ENCODE assay signal across 31 mouse cellular contexts in the genomic region with DNA sequence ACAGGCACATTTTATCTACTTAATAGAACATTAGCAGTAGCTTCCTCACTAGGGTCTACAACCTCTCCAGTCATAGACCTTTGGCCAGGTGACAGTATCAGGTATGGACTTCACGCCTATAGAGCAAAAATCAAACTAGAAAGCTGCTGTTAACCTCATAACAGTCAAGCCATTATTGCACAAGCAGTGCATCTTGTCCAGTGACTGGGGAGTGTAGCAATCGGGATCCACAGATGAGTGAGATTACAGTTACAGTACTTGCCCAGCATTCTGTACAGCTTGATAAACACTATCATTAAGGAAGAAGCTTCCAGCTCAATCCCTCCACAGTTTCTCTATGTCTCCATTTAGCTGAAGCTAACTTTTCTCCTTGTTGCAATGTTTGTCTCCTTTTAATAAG. TPM values are rescaled to one million over a fixed set of nuclear protein-coding genes. Genes with fewer than 3 reads are reported as not detected.
"Had no signal": no experiment of that assay in that cellular context is flagged by ENCODE, and none has a peak within 500 bp of the region (broad histone marks: within the 10 kb centered on the region; RNA-seq: fewer than 3 reads in every experiment).

No protein-coding gene starts in this region.

- H3K36me3 ChIP-seq: liver, embryonic 15.5 days; lung, embryonic 15.5 days; neural tube, embryonic 12.5 days; neural tube, embryonic 15.5 days had no signal

- H3K4me2 ChIP-seq: liver, embryonic 11.5 days; liver, embryonic 15.5 days; lung, embryonic 15.5 days; midbrain, embryonic 11.5 days; neural tube, embryonic 12.5 days; neural tube, embryonic 15.5 days had no signal

- H3K9ac ChIP-seq: liver, embryonic 15.5 days; lung, embryonic 15.5 days; neural tube, embryonic 12.5 days; neural tube, embryonic 15.5 days had no signal

- H3K4me1 ChIP-seq: liver, embryonic 15.5 days; lung, embryonic 15.5 days; neural tube, embryonic 12.5 days; neural tube, embryonic 15.5 days had no signal

- H3K27me3 ChIP-seq: liver, embryonic 15.5 days; lung, embryonic 15.5 days; neural tube, embryonic 12.5 days; neural tube, embryonic 15.5 days had no signal

- H3K9me3 ChIP-seq: liver, embryonic 15.5 days; lung, embryonic 15.5 days; neural tube, embryonic 12.5 days; neural tube, embryonic 15.5 days had no signal

- H3K4me3 ChIP-seq: layer of hippocampus, adult 2 months; liver, embryonic 15.5 days; lung, embryonic 15.5 days; neural tube, embryonic 12.5 days; neural tube, embryonic 15.5 days had no signal

- DNase-seq: kidney, adult 2 months; kidney, postnatal 25 days; layer of hippocampus, adult 9-11 months; lung, adult 18-20 months; lung, postnatal 10 days; lung, postnatal 36 days; midbrain, embryonic 14.5 days; right cerebral cortex, adult 18-20 months; right cerebral cortex, postnatal 14 days; spleen, adult 18-20 months; thymus, adult 18-20 months; thymus, postnatal 36 days had no signal

- H3K27ac ChIP-seq: kidney, postnatal 0 days; layer of hippocampus, adult 2 months; liver, embryonic 15.5 days; lung, embryonic 15.5 days; neural tube, embryonic 12.5 days; neural tube, embryonic 15.5 days had no signal

RNA-seq across cellular contexts. Expression of a gene that starts 22.4 kb away (rescaled TPM):
- total RNA-seq: megakaryocyte-erythroid progenitor cell, adult 5-6 weeks had no signal

RNA-seq across cellular contexts. Expression of a gene that starts 23.1 kb away (rescaled TPM):
- total RNA-seq: layer of hippocampus, adult 2 months; layer of hippocampus, postnatal 25 days; left cerebral cortex, adult 18-20 months; left cerebral cortex, postnatal 10 days; left cerebral cortex, postnatal 36 days; megakaryocyte-erythroid progenitor cell, adult 5-6 weeks; midbrain, postnatal 0 days had no signal
- polyA plus RNA-seq: kidney, adult 2 months; kidney, embryonic 14.5 days; kidney, postnatal 0 days; large intestine, adult 2 months; limb, embryonic 14.5 days; liver, embryonic 11.5 days; liver, embryonic 15.5 days; lung, embryonic 15.5 days; midbrain, embryonic 11.5 days; midbrain, embryonic 14.5 days; midbrain, postnatal 0 days; neural tube, embryonic 12.5 days; neural tube, embryonic 15.5 days; stomach, embryonic 16.5 days; urinary bladder, adult 2 months had no signal
